Mouse (Mus musculus) stomach, embryonic 14.5 days (tissue): ENCODE data around the gene Draxin. TPM values are rescaled to one million over a fixed set of nuclear protein-coding genes. Genes with fewer than 3 reads are reported as not detected.

Experiments
- ATAC-seq: fragments of 200-750 bp; cut with Nextera tagmentation; 2 replicates; pipeline ENCODE4 v1.8.0; 2017; ENCODE audit warnings: low read depth, moderate TSS enrichment; ENCODE audit not compliant: insufficient number of reproducible peaks, insufficient read depth, low FRiP score
- H3K27ac ChIP-seq: fragments of 300-500 bp; sonication (generic); 2 replicates; pipeline ENCODE4 v1.5.1; 2014; ENCODE audit warnings: mild to moderate bottlenecking, low read length, moderate library complexity, mixed read lengths
- H3K27me3 ChIP-seq: fragments of 300-500 bp; sonication (generic); 2 replicates; pipeline ENCODE4 v1.6.1; 2014; ENCODE audit warnings: low read length, control low read depth, mixed read lengths; ENCODE audit not compliant: control insufficient read depth, insufficient read depth
- H3K36me3 ChIP-seq: fragments of 300-500 bp; sonication (generic); 2 replicates; pipeline ENCODE4 v1.6.1; 2014; ENCODE audit warnings: mild to moderate bottlenecking, control low read depth, low read length, moderate library complexity, mixed read lengths; ENCODE audit not compliant: control insufficient read depth, insufficient read depth
- H3K4me1 ChIP-seq: fragments of 300-500 bp; sonication (generic); 2 replicates; pipeline ENCODE4 v1.6.1; 2014; ENCODE audit warnings: low read length, control low read depth, mixed read lengths; ENCODE audit not compliant: control insufficient read depth, insufficient read depth
- H3K4me2 ChIP-seq: fragments of 300-500 bp; sonication (generic); replicated peaks from 2 replicates; pipeline ENCODE4 v1.6.1; 2014; ENCODE audit warnings: low read depth, low read length, control low read depth
- H3K4me3 ChIP-seq: fragments of 300-500 bp; sonication (generic); 2 replicates; pipeline ENCODE4 v1.5.1; 2014; ENCODE audit warnings: low read depth, low read length, control low read depth
- H3K9ac ChIP-seq: fragments of 300-500 bp; sonication (generic); replicated peaks from 2 replicates; pipeline ENCODE4 v1.6.1; 2014; ENCODE audit warnings: low read depth, mild to moderate bottlenecking, control low read depth, low read length, moderate library complexity, mixed read lengths
- H3K9me3 ChIP-seq: fragments of 300-500 bp; sonication (generic); 2 replicates; pipeline ENCODE4 v1.6.1; 2016; ENCODE audit warnings: low read depth, low read length, control low read depth; ENCODE audit not compliant: control insufficient read depth
- WGBS: fragments of 180-500 bp; shearing (Covaris S2); extraction: QIAGEN DNeasy Blood & Tissue Kit; methylation state at CpG from one replicate; pipeline ENCODE4 v1.1.7; 2014; 5-methylcytosine and 5-hydroxymethylcytosine counted together
- polyA plus RNA-seq: library from polyadenylated mRNA; unstranded; fragments of >200 nt; fragmentation: Nextera tagmentation; extraction: Ambion mirVana; gene quantifications from 2 replicates; pipeline ENCODE4 v1.2.1, GENCODE M21; 2014

Gene Draxin
- polyA plus RNA-seq, 1 experiment from 2014 or later, result 0.07 TPM

DNA sequence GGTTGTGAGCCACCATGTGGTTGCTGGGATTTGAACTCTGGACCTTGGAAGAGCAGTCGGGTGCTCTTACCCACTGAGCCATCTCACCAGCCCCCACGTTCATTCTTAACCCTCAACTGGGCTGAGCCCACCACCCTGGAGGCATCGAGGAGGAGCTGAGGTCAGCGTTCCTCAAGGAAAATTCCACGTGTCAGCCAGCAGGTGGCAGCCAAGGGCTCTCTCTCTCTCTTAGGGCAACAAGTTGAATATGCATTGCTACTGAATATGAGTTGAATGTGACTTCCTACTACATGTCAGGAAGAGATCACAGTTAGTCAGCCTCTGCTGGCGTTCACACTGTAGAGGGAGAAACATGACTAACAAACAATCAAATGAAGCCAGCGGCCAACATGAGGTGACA is 37.8 kb upstream of the Draxin start:
- ATAC-seq, result no peak
- no peak overlapping the region for H3K9ac ChIP-seq
- H3K4me1 ChIP-seq, result no peaks in the 10 kb centered on the region
- peaks cover 51% of the 10 kb centered on the region for H3K27me3 ChIP-seq
- no peaks in the 10 kb centered on the region for H3K36me3 ChIP-seq
- H3K9me3 ChIP-seq, result no peaks in the 10 kb centered on the region
- 24% methylated on average over 7 of the region's 7 CpGs for WGBS
- H3K4me3 ChIP-seq, result no peak overlapping the region
- H3K27ac ChIP-seq, result no peak overlapping the region
- H3K4me2 ChIP-seq, result no peak overlapping the region

DNA sequence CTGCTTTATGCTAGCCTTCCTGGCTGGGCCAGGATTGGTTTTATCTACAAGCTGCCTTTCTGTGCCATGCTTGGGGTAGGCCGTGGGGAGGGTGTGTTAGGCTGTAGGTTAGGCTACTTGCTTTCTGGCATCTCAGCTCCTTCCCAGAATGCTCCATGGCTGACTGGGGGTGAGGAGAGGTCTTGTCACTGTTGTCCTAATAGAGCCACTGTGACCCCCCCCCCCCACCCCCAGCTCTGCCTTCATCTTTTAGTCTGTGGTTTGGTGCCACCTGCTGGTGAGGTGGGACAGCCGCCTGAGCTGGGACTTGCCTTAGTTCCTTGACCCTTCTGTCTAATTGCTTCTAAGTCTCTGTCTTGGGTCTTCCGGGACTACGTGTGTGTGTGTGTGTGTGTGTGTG is 36.5 kb upstream of the Draxin start:
- H3K9me3 ChIP-seq, result no peaks in the 10 kb centered on the region
- H3K4me1 ChIP-seq, result no peaks in the 10 kb centered on the region
- H3K27ac ChIP-seq, result no peak overlapping the region
- peaks cover 46% of the 10 kb centered on the region for H3K27me3 ChIP-seq
- H3K4me3 ChIP-seq, result no peak overlapping the region
- ATAC-seq, result no peak
- H3K36me3 ChIP-seq, result no peaks in the 10 kb centered on the region
- WGBS, result 18% methylated on average over 4 of the region's 4 CpGs
- H3K9ac ChIP-seq, result no peak overlapping the region
- H3K4me2 ChIP-seq, result no peak overlapping the region

DNA sequence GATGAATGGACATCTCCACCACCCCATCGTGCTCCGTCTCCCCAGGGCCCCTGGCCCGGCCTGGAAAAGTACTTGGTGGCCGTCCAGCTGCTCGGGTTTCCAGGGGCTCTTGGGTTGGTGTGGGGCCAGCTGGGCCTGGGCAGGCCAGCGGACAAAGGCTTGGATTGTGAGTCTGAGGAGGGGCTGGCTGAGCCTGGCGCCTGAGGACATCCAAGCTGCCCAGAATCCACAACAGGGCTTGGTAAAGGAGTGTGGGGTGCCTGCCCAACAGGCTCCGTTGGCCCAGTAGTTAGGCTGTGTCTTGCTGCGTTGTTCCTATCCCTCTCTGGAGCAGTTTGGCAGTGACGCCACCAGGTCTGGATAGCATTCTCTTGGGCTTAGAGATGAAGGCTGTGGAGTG is 35.9 kb upstream of the Draxin start:
- WGBS, result 11% methylated on average over 10 of the region's 10 CpGs
- no peak for ATAC-seq
- no peaks in the 10 kb centered on the region for H3K36me3 ChIP-seq
- H3K9me3 ChIP-seq, result no peaks in the 10 kb centered on the region
- H3K4me3 ChIP-seq, result no peak overlapping the region
- no peak overlapping the region for H3K27ac ChIP-seq
- H3K4me2 ChIP-seq, result no peak overlapping the region
- peaks cover 44% of the 10 kb centered on the region for H3K27me3 ChIP-seq
- H3K9ac ChIP-seq, result no peak overlapping the region
- no peaks in the 10 kb centered on the region for H3K4me1 ChIP-seq

DNA sequence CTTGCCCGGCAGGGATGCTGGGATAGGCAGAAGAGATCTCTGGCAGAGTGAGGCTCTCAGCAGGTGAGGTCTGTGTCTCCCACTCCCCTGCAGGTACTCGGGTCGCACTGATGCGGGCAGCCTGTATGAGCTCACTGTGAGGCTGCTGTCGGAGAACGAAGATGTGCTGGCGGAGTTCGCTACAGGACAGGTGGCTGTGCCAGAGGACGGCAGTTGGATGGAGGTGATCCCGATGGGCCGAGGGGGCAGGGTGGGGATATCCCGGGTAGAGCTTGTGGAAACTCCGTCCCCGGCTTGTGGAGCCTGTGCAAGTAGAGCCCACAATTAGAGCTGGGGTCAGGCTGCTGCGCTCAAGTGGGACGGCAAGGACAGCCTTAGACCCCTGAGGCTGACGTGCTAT is 35.1 kb upstream of the Draxin start:
- Histone ChIP-seq H3K4me3 (no peak overlapping the region), H3K4me2 (no peak overlapping the region), H3K9ac (no peak overlapping the region), H3K36me3 (no peaks in the 10 kb centered on the region), H3K4me1 (no peaks in the 10 kb centered on the region), H3K9me3 (no peaks in the 10 kb centered on the region), H3K27me3 (peaks cover 48% of the 10 kb centered on the region), H3K27ac (no peak overlapping the region)
- no peak for ATAC-seq
- 8% methylated on average over 17 of the region's 17 CpGs for WGBS

DNA sequence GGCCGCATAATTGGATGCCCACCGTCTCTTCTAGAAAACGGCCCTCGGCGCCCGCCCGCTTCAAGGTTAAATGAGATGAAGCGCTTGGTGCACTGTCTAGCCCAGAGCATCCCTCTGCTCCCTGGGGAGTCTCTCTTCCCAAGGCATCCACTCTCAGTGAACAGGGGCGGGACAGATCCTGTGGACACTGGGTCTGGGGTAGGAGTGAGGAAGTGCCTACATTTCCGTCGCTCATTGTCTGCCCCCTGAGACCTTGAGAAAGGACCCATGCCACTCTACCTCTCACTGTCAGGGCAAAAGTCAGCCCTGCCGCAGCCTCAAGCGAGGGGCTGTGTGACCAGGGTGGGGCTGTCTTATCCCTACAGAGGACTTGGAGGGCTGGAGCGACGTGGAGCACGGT is 34.0 kb upstream of the Draxin start:
- Histone ChIP-seq H3K27me3 (peaks cover 48% of the 10 kb centered on the region), H3K27ac (no peak overlapping the region), H3K9me3 (no peaks in the 10 kb centered on the region), H3K4me1 (no peaks in the 10 kb centered on the region), H3K4me2 (peak overlapping the region; percentile 45; the same call in 1 of the 2 replicates), H3K36me3 (no peaks in the 10 kb centered on the region), H3K9ac (no peak overlapping the region), H3K4me3 (peak overlapping the region; percentile 16; the same call in 1 of the 2 replicates)
- WGBS, result 1% methylated on average over 16 of the region's 16 CpGs
- ATAC-seq, result no peak

DNA sequence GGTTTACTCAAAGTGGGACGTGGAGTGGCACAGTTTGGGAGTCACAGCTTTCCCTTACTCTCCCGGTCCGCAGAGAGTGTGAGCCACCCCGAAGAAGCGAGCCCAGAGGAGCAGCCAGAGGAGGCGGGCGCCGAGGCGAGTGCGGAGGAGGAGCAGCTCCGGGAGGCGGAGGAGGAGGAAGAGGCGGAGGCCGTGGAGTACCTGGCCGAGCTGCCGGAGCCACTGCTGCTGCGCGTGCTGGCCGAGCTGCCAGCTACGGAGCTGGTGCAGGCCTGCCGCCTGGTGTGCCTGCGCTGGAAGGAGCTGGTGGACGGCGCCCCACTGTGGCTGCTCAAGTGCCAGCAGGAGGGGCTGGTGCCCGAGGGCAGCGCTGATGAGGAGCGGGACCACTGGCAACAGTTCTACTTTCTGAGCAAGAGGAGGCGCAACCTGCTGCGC is 33.5 kb upstream of the Draxin start:
- Histone ChIP-seq H3K27me3 (peaks cover 48% of the 10 kb centered on the region), H3K9me3 (no peaks in the 10 kb centered on the region), H3K27ac (no peak overlapping the region), H3K36me3 (no peaks in the 10 kb centered on the region), H3K4me1 (no peaks in the 10 kb centered on the region), H3K9ac (no peak overlapping the region), H3K4me2 (peak overlapping the region; percentile 45), H3K4me3 (peak overlapping the region; percentile 16)
- under 1% methylated on average over 29 of the region's 29 CpGs for WGBS
- peak; percentile 34 for ATAC-seq

DNA sequence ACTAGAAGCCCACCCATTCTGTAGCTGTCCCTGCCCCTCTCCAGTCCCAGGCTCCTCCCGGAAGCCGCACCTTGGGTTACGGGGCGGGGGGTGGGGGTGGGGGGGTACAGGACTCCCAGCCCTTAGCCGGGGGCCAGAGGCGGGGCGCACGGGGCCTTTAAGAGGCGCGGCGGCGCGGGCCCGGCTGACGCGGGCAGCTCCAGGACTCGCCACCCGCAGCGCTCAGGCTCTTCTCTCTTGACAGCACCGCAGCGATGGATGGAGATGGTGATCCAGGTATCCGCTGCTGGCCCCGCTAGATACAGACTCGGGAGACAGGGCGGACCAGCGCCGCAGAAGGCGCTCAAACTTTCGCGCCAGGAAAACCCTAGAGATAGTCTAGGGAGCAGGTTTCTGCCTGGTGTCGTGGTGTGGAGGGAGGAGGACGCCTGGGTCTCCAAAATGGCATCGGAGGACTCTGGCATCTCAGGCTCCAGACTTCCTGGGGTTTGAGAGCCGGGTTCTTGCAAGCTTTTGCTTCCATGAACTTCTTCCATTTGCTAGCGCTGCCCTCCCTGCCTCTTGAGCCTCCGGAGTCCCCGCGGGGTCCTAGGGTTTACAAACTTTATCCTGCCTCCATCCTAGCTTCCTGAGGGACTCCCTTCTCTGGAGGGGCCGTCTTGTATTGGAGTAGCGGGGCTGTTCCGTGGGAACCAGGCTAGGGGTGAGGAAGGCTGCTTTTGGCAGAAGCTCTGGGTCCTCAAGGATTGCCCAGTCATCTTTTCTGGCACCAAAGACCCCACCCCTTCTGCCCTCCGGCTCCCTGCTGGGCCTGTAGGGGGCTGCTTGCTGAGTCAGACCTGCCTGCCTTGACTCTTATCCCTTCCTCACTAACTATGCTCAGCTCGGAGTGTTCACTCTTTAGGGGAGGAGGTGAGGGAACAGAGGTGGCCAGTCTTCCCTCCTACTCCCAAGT is 30.2 kb upstream of the Draxin start, which contains the start of the genes Fbxo44 and Fbxo2:
TSS of gene Fbxo44 (minus strand) at position 47 of the 955 bp plus-strand sequence.
TSS of gene Fbxo2 (plus strand) at position 186 of the 955 bp plus-strand sequence.
- ATAC-seq, result peak; percentile 61
- H3K4me1 ChIP-seq, result no peaks in the 10 kb centered on the region; the same call in 1 of the 2 replicates
- H3K27me3 ChIP-seq, result peaks cover 35% of the 10 kb centered on the region
- 1% methylated on average over 43 of the region's 43 CpGs for WGBS
- peak within 1 kb of the TSS; percentile 97 for H3K4me2 ChIP-seq
- no peaks in the 10 kb centered on the region; the same call in 1 of the 2 replicates for H3K36me3 ChIP-seq
- H3K27ac ChIP-seq, result no peak within 1 kb of the TSS
- H3K9me3 ChIP-seq, result no peaks in the 10 kb centered on the region
- peak within 1 kb of the TSS; percentile 34; the same call in 1 of the 2 replicates for H3K9ac ChIP-seq
- peak within 1 kb of the TSS; percentile 41 for H3K4me3 ChIP-seq

DNA sequence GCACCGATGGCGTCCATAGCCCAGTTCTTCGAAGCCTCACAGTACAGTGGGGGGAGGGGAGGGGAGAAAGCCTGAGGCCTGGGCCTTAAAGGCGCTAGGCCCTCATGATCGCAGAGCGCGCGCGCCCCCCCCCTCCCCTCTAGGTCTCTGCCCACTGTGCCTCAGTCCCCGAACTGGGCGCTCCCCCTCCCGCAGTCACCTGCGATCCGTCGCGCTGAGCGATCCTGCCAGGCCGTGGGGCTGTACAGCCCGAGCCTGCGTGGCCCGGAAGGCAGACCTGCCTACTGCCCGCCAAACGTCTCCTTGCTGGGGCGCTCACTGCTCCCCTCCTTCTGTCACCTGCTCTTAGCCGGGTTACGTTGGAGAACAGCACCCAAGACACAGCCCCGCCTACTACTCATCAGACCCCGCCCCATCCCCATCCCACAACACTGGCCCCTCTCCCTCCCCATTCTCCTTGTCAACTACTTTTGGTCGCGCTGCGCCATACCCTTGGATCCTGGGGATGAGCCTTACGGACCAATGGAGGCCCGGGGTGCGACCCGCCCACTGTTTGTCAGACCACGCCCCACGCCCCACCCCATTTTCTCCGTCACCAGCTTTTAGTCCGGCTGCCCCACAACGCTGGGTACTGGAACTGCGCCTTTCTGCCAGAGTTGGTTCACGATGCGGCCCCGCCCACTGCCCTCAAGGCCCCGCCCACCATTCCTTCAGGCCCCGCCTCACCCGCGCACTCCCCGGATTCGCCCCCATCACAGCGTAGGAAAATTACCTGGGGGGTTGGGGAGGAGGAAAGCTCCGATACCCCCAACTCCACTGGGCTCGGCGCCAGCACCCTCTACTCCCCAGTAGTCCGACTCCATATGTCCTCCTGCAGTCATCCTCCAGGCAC is 29.3 kb upstream of the Draxin start:
- ATAC-seq, result peak; percentile 87

More for the DNA sequence above, 29.3 kb upstream of the Draxin start:
- H3K9ac ChIP-seq, result peak overlapping the region; percentile 34; the same call in 1 of the 2 replicates
- H3K4me2 ChIP-seq, result peak overlapping the region; percentile 97
- peak overlapping the region; percentile 41 for H3K4me3 ChIP-seq
- WGBS, result 1% methylated on average over 51 of the region's 55 CpGs
- H3K36me3 ChIP-seq, result no peaks in the 10 kb centered on the region; the same call in 1 of the 2 replicates
- H3K9me3 ChIP-seq, result no peaks in the 10 kb centered on the region
- H3K4me1 ChIP-seq, result no peaks in the 10 kb centered on the region; the same call in 1 of the 2 replicates
- peaks cover 26% of the 10 kb centered on the region for H3K27me3 ChIP-seq
- H3K27ac ChIP-seq, result no peak overlapping the region
